ENCODE assay signal across 8 mouse cellular contexts in genomic region chr15:25414747-25415119, GRCm38 (mm10). TPM values are rescaled to one million over a fixed set of nuclear protein-coding genes. Genes with fewer than 3 reads are reported as not detected.
A peak's percentile ranks its signal among the peaks of the same experiment; 100 is the strongest.
DNase-seq lines count a peak whose midpoint lies in the region; ATAC-seq and TF ChIP-seq lines count a peak whose summit lies in the region.

No protein-coding gene starts in this region.

- no peak for TF ChIP-seq POLR2A in brain, embryonic 14.5 days (IDR thresholded peaks at IDR 0.05; ENCODE audit: borderline replicate concordance, extremely low read depth, insufficient read depth, insufficient read length, poor library complexity, severe bottlenecking)

- TF ChIP-seq CTCF in brain, embryonic 14.5 days (IDR thresholded peaks at IDR 0.05; ENCODE audit: borderline replicate concordance, extremely low read depth, insufficient read depth, insufficient read length): peak; percentile 95

- peak overlapping the region; percentile 95 for H3K4me2 ChIP-seq in heart, embryonic 15.5 days
- H3K4me2 ChIP-seq in liver, embryonic 13.5 days: peak overlapping the region; percentile 58
- peak overlapping the region; percentile 90 for H3K4me2 ChIP-seq in stomach, embryonic 15.5 days

- H3K9ac ChIP-seq in heart, embryonic 15.5 days: no peak overlapping the region
- H3K9ac ChIP-seq in liver, embryonic 13.5 days: no peak overlapping the region
- H3K9ac ChIP-seq in stomach, embryonic 15.5 days: peak overlapping the region; percentile 10; the same call in 1 of the 2 replicates

- peak; percentile 29; the same call in 1 of the 2 replicates for ATAC-seq in heart, embryonic 15.5 days (replicated peaks; ENCODE audit: insufficient number of reproducible peaks, insufficient read depth, low FRiP score, low read depth)
- ATAC-seq in liver, embryonic 13.5 days (ENCODE audit: low read depth): no peak
- ATAC-seq in stomach, embryonic 15.5 days (ENCODE audit: insufficient read depth, low FRiP score, low read depth): no peak

- WGBS in forebrain, embryonic 10.5 days: 1% methylated on average over 14 of the region's 14 CpGs
- WGBS in heart, embryonic 15.5 days: under 1% methylated on average over 14 of the region's 14 CpGs
- WGBS in liver, embryonic 13.5 days (ENCODE audit: insufficient replicate concordance): 0% methylated on average over 14 of the region's 14 CpGs
- WGBS in stomach, embryonic 15.5 days: 1% methylated on average over 14 of the region's 14 CpGs

- H3K27ac ChIP-seq in forebrain, embryonic 10.5 days: peak overlapping the region; percentile 97
- H3K27ac ChIP-seq in heart, embryonic 15.5 days: no peak overlapping the region
- H3K27ac ChIP-seq in liver, embryonic 13.5 days: no peak overlapping the region
- peak overlapping the region; percentile 87; the same call in 1 of the 2 replicates for H3K27ac ChIP-seq in stomach, embryonic 15.5 days

- peak overlapping the region; percentile 94 for H3K4me3 ChIP-seq in forebrain, embryonic 10.5 days
- peak overlapping the region; percentile 79 for H3K4me3 ChIP-seq in heart, embryonic 15.5 days
- peak overlapping the region; percentile 59 for H3K4me3 ChIP-seq in liver, embryonic 13.5 days (replicated peaks)
- H3K4me3 ChIP-seq in stomach, embryonic 15.5 days (replicated peaks): peak overlapping the region; percentile 71

- peaks cover 57% of the 10 kb centered on the region for H3K4me1 ChIP-seq in forebrain, embryonic 10.5 days
- peaks cover 13% of the 10 kb centered on the region for H3K4me1 ChIP-seq in heart, embryonic 15.5 days (replicated peaks)
- H3K4me1 ChIP-seq in liver, embryonic 13.5 days (replicated peaks): peaks cover 4% of the 10 kb centered on the region; the same call in 1 of the 2 replicates
- peaks cover 9% of the 10 kb centered on the region; the same call in 1 of the 2 replicates for H3K4me1 ChIP-seq in stomach, embryonic 15.5 days

- peak; percentile 74 to 78 for DNase-seq in B cell, adult 2 months
- DNase-seq in brain, embryonic 14.5 days (ENCODE audit: low read depth): peak; percentile 98
- peak; percentile 86 for DNase-seq in forebrain, embryonic 10.5 days (ENCODE audit: extremely low spot score, low spot score)
- peak; percentile 87 for DNase-seq in kidney, postnatal 14 days
- DNase-seq in liver, embryonic 13.5 days: peak; percentile 22
- DNase-seq in neural tube, embryonic 10.5 days (ENCODE audit: extremely low spot score, low spot score): peak; percentile 88

- peaks cover 6% of the 10 kb centered on the region; the same call in 1 of the 2 replicates for H3K36me3 ChIP-seq in forebrain, embryonic 10.5 days (replicated peaks)
- H3K36me3 ChIP-seq in heart, embryonic 15.5 days: no peaks in the 10 kb centered on the region
- H3K36me3 ChIP-seq in liver, embryonic 13.5 days: no peaks in the 10 kb centered on the region
- H3K36me3 ChIP-seq in stomach, embryonic 15.5 days: no peaks in the 10 kb centered on the region

- no peaks in the 10 kb centered on the region for H3K27me3 ChIP-seq in forebrain, embryonic 10.5 days (ENCODE audit: poor library complexity, severe bottlenecking)
- peaks cover 6% of the 10 kb centered on the region; the same call in 1 of the 2 replicates for H3K27me3 ChIP-seq in heart, embryonic 15.5 days
- H3K27me3 ChIP-seq in liver, embryonic 13.5 days: peaks cover 44% of the 10 kb centered on the region
- no peaks in the 10 kb centered on the region for H3K27me3 ChIP-seq in stomach, embryonic 15.5 days (replicated peaks)

- no peaks in the 10 kb centered on the region for H3K9me3 ChIP-seq in forebrain, embryonic 10.5 days
- no peaks in the 10 kb centered on the region for H3K9me3 ChIP-seq in heart, embryonic 15.5 days (replicated peaks)
- no peaks in the 10 kb centered on the region for H3K9me3 ChIP-seq in liver, embryonic 13.5 days (replicated peaks)
- H3K9me3 ChIP-seq in stomach, embryonic 15.5 days: no peaks in the 10 kb centered on the region

RNA-seq across cellular contexts. Expression of gene Basp1, which starts 1.2 kb away (rescaled TPM):
- polyA plus RNA-seq in brain, embryonic 14.5 days (2012; rRNA removed): 631 and 795 TPM in 2 replicates
- 30.6 and 35.0 TPM in 2 replicates for polyA plus RNA-seq in forebrain, embryonic 10.5 days (2016; fragmentation: Nextera tagmentation; extraction: Ambion mirVana)
- 7.8 and 13.3 TPM in 2 replicates for polyA plus RNA-seq in heart, embryonic 15.5 days (2015; fragmentation: Nextera tagmentation; extraction: Ambion mirVana)
- 2.2 and 2.4 TPM in 2 replicates for polyA plus RNA-seq in liver, embryonic 13.5 days (2015; fragmentation: Nextera tagmentation; extraction: Ambion mirVana)
- polyA plus RNA-seq in stomach, embryonic 15.5 days (2015; fragmentation: Nextera tagmentation; extraction: Ambion mirVana): 40.8 and 43.4 TPM in 2 replicates

Comparison
In these comparisons a context has a peak if more than half of its experiments do, and no peak if none do; other contexts are left out.
1. DNase-seq: peak in every context shown above with its lines; median percentile 98 in brain, embryonic 14.5 days; 88 in neural tube, embryonic 10.5 days; 87 in kidney, postnatal 14 days; 86 in forebrain, embryonic 10.5 days; 76 in B cell, adult 2 months; 22 in liver, embryonic 13.5 days.
2. H3K27ac ChIP-seq: peak in forebrain, embryonic 10.5 days (single experiment) and stomach, embryonic 15.5 days (single experiment); none in heart, embryonic 15.5 days (single experiment) and liver, embryonic 13.5 days (single experiment).
3. RNA of gene Basp1, which starts 1.2 kb away (polyA plus RNA-seq): 631 to 795 TPM in brain, embryonic 14.5 days; 40.8 to 43.4 TPM in stomach, embryonic 15.5 days, 30.6 to 35.0 TPM in forebrain, embryonic 10.5 days, 7.8 to 13.3 TPM in heart, embryonic 15.5 days and 2.2 to 2.4 TPM in liver, embryonic 13.5 days; every median in the first group is over 10 times any median in the second.
4. Peak in every context shown above with its lines, with median percentiles within 50 percentile points of each other: H3K4me3 ChIP-seq and H3K4me2 ChIP-seq.